Mouse (Mus musculus): ENCODE measurements around the gene Pdgfa. TPM values are rescaled to one million over a fixed set of nuclear protein-coding genes. Genes with fewer than 3 reads are reported as not detected.

The Pdgfa gene
- polyA plus RNA-seq, 1 experiment from 2014 or later: 3.3 TPM

DNA sequence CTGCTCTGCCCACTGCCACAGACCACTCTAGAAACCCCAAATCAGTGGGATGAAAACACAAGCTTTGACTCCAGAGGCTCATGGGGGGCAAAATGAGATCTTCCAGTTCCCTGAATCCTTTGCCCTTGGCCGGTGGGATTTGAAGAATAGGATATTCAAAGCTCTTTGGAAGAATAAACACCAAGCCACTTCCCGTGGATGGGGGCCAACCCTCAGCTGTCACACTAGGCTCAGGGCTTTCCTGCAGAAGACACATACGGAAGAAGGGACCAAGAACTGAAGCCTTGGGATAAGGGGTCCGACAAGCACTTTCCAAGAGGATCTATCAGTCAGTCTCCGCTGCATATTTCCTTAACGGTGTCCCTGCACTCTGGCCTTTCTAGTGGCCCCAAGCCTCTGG, 48.0 kb downstream of the Pdgfa start:
- Histone ChIP-seq H3K9me3 (ENCODE audit: control insufficient read depth, low read length) (no peaks in the 10 kb centered on the region), H3K27ac (ENCODE audit: low read depth, low read length) (no peak overlapping the region), H3K4me1 (ENCODE audit: control insufficient read depth, insufficient read depth, low read length) (peaks cover 9% of the 10 kb centered on the region; the same call in 1 of the 2 replicates), H3K36me3 (ENCODE audit: control insufficient read depth, insufficient read depth, low read length) (no peaks in the 10 kb centered on the region), H3K27me3 (ENCODE audit: control insufficient read depth, insufficient read depth, low read length) (no peaks in the 10 kb centered on the region), H3K9ac (ENCODE audit: low read length) (no peak overlapping the region), H3K4me2 (no peak overlapping the region), H3K4me3 (ENCODE audit: low read depth, low read length) (no peak overlapping the region)
- 86% methylated on average over 6 of the region's 6 CpGs for WGBS
- ATAC-seq (ENCODE audit: low FRiP score) (no peak), DNase-seq (ENCODE audit: low spot score, missing footprints) (no peak)

DNA sequence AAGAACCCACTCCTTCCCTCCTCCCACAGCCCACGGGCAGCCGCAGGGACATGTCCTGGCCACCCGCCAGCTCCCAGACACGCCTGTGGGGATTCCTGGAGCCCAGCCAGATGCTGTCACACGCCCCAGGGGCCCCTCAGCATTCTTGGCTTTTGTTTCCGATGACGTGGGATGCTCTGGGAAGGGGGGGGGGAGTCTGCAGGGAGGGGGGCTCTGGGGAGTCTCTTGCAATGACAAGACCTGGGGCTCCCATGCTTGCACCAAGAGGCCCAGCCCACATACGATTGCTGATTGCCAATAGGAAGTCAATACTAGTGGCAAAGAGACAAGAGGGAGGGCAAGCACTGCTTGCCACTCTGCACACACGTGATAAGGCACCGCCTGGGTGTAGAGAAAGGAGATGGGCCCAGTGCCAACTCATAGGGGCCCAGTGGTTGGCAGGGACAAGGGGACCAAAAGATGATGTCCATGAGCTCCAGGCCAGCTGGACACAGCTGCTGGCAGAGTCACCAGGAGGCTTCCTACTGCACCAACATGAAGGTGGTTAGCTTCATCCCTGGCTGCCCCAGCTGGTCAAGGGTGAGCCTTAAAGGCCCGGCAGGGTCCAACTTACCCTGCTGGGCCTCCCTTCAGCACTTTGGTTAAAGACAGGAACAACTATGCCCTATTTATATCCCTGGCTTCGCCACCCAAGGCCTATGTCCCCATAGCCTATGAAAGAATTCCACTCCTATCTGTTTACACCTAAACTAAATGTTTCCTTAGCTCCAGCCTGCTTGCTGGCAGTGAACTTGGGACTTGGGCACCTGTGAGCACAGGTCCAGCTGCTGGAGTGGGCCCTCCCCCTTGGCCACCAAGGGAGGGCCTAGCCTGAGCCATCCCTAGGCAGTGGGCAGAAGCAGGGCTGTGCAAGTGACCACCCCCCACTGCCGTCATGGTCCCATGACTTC, 48.9 kb downstream of the Pdgfa start:
- Histone ChIP-seq H3K4me2 (no peak overlapping the region), H3K4me1 (ENCODE audit: control insufficient read depth, insufficient read depth, low read length) (peaks cover 9% of the 10 kb centered on the region; the same call in 1 of the 2 replicates), H3K9me3 (ENCODE audit: control insufficient read depth, low read length) (no peaks in the 10 kb centered on the region), H3K27ac (ENCODE audit: low read depth, low read length) (no peak overlapping the region), H3K36me3 (ENCODE audit: control insufficient read depth, insufficient read depth, low read length) (no peaks in the 10 kb centered on the region), H3K9ac (ENCODE audit: low read length) (no peak overlapping the region), H3K4me3 (ENCODE audit: low read depth, low read length) (no peak overlapping the region), H3K27me3 (ENCODE audit: control insufficient read depth, insufficient read depth, low read length) (no peaks in the 10 kb centered on the region)
- DNase-seq (ENCODE audit: low spot score, missing footprints): no peak
- WGBS: 50% methylated on average over 13 of the region's 13 CpGs
- ATAC-seq (ENCODE audit: low FRiP score): no peak

DNA sequence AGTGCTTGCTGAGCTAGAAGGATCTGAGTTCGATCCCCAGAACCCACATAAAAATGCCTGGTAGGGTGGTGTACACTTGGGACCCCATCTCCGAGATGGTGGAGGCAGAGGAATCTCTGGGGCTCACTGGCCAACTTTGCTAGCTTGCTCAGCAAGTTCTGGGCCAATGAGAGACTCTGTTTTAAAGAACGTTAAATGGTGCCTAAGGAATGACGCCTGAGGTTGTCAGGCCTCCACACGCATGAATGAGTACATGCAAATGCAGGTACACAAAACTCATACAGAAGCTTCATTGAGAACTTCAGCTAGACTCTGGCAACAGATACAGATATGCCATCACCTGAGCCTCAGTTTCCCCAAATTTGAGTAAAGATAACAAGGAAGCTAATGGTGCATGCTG, 49.7 kb downstream of the Pdgfa start:
- H3K9ac ChIP-seq (ENCODE audit: low read length): no peak overlapping the region
- no peak for DNase-seq (ENCODE audit: low spot score, missing footprints)
- 85% methylated on average over 5 of the region's 5 CpGs for WGBS
- H3K36me3 ChIP-seq (ENCODE audit: control insufficient read depth, insufficient read depth, low read length): no peaks in the 10 kb centered on the region
- H3K9me3 ChIP-seq (ENCODE audit: control insufficient read depth, low read length): no peaks in the 10 kb centered on the region
- H3K4me2 ChIP-seq: no peak overlapping the region
- no peaks in the 10 kb centered on the region for H3K27me3 ChIP-seq (ENCODE audit: control insufficient read depth, insufficient read depth, low read length)
- no peak overlapping the region for H3K27ac ChIP-seq (ENCODE audit: low read depth, low read length)
- no peak overlapping the region for H3K4me3 ChIP-seq (ENCODE audit: low read depth, low read length)
- no peak for ATAC-seq (ENCODE audit: low FRiP score)
- H3K4me1 ChIP-seq (ENCODE audit: control insufficient read depth, insufficient read depth, low read length): peaks cover 9% of the 10 kb centered on the region; the same call in 1 of the 2 replicates

DNA sequence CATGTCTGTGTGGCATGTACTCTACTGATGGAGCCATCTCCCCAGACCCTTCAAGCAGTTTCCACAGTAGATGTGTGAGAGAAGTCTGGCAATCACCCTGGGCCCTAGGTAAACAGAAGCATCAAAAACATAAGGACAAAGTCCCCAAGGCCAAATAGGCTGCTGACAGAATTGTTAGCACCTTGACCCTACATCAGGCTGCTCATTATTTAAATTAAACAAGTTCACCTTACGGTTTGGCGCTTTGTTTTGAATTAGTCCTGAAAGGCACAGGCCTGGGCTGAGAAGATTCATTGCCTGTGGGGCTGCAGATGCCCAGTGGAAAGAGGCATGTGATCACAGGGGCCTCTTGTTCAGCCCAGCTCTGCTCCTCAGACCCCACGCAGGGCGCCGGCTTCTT, 50.2 kb downstream of the Pdgfa start:
- H3K9me3 ChIP-seq (ENCODE audit: control insufficient read depth, low read length): no peaks in the 10 kb centered on the region
- H3K4me2 ChIP-seq: no peak overlapping the region
- H3K27me3 ChIP-seq (ENCODE audit: control insufficient read depth, insufficient read depth, low read length): no peaks in the 10 kb centered on the region
- ATAC-seq (ENCODE audit: low FRiP score) (no peak), DNase-seq (ENCODE audit: low spot score, missing footprints) (peak; percentile 72)
- no peak overlapping the region for H3K4me3 ChIP-seq (ENCODE audit: low read depth, low read length)
- H3K36me3 ChIP-seq (ENCODE audit: control insufficient read depth, insufficient read depth, low read length): no peaks in the 10 kb centered on the region
- H3K9ac ChIP-seq (ENCODE audit: low read length): no peak overlapping the region
- 85% methylated on average over 5 of the region's 5 CpGs for WGBS
- peaks cover 9% of the 10 kb centered on the region; the same call in 1 of the 2 replicates for H3K4me1 ChIP-seq (ENCODE audit: control insufficient read depth, insufficient read depth, low read length)
- H3K27ac ChIP-seq (ENCODE audit: low read depth, low read length): no peak overlapping the region

DNA sequence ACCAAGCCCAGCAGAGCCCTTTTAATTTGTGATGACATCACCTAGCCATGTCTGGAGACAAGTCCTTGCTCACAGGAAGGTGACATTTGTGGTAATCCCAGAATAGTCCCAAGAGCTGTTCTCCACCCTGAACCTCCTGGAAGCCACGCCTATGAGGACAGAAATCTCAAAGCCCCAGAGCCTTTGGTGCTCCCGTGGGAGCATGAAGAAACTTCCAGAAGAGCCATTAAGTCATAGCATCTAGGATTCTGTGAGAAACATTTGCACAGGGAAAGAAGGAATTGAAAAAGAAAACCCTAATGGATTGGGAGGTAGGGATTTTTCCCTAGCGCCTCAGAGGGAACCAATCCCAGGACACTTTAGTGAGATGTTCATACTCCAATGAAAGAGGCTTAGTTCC, 52.2 kb downstream of the Pdgfa start:
- 90% methylated on average over 3 of the region's 3 CpGs for WGBS
- H3K4me1 ChIP-seq (ENCODE audit: control insufficient read depth, insufficient read depth, low read length): peaks cover 9% of the 10 kb centered on the region; the same call in 1 of the 2 replicates
- H3K9ac ChIP-seq (ENCODE audit: low read length): no peak overlapping the region
- no peak overlapping the region for H3K4me3 ChIP-seq (ENCODE audit: low read depth, low read length)
- H3K27me3 ChIP-seq (ENCODE audit: control insufficient read depth, insufficient read depth, low read length): no peaks in the 10 kb centered on the region
- H3K9me3 ChIP-seq (ENCODE audit: control insufficient read depth, low read length): no peaks in the 10 kb centered on the region
- no peak for ATAC-seq (ENCODE audit: low FRiP score)
- H3K36me3 ChIP-seq (ENCODE audit: control insufficient read depth, insufficient read depth, low read length): no peaks in the 10 kb centered on the region
- no peak overlapping the region for H3K27ac ChIP-seq (ENCODE audit: low read depth, low read length)
- DNase-seq (ENCODE audit: low spot score, missing footprints): no peak
- H3K4me2 ChIP-seq: no peak overlapping the region

DNA sequence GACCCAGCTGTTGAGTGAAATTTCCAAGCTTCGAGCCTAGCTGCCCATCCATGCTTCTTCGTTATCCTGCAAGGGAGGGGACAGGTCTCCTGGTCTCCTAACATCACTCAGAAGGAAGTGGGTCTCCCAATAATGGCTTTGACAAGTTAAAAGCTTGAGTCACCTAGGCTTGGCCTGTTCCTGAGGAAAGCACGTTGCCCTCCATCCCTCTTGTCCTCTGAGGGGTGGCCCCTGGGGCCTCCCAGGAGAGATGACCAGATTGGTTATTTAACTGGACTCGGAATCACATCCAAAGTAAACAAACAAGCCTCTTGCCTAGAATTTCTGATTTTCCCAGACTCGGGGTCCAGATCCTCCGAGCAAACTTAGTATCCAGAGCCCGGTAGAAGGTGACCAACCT, 52.6 kb downstream of the Pdgfa start:
- Histone ChIP-seq H3K27me3 (ENCODE audit: control insufficient read depth, insufficient read depth, low read length) (no peaks in the 10 kb centered on the region), H3K9me3 (ENCODE audit: control insufficient read depth, low read length) (no peaks in the 10 kb centered on the region), H3K27ac (ENCODE audit: low read depth, low read length) (no peak overlapping the region), H3K9ac (ENCODE audit: low read length) (no peak overlapping the region), H3K4me2 (no peak overlapping the region), H3K4me3 (ENCODE audit: low read depth, low read length) (no peak overlapping the region), H3K36me3 (ENCODE audit: control insufficient read depth, insufficient read depth, low read length) (no peaks in the 10 kb centered on the region), H3K4me1 (ENCODE audit: control insufficient read depth, insufficient read depth, low read length) (peaks cover 9% of the 10 kb centered on the region; the same call in 1 of the 2 replicates)
- DNase-seq (ENCODE audit: low spot score, missing footprints) (no peak), ATAC-seq (ENCODE audit: low FRiP score) (no peak)
- WGBS: 89% methylated on average over 7 of the region's 7 CpGs

DNA sequence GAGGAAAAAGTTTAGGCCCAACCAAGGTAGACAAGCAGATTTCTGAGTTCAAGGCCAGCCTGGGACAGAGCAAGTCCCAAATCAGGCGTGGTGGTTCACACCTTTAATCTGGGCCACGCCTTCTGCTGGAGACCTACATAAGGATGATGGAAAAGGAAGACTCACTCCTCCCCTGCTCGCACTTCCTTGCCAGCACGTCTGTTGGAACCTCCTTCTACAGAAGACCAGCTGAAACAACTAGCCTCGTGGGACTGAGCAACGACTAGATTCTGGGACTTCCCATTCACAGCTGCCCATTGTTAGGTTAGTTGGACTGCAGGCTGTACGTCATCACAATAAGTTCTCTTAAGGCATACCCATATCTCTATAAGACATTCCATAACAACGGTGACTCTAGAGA, 55.3 kb downstream of the Pdgfa start:
- Histone ChIP-seq H3K9me3 (ENCODE audit: control insufficient read depth, low read length) (no peaks in the 10 kb centered on the region), H3K4me1 (ENCODE audit: control insufficient read depth, insufficient read depth, low read length) (no peaks in the 10 kb centered on the region), H3K36me3 (ENCODE audit: control insufficient read depth, insufficient read depth, low read length) (no peaks in the 10 kb centered on the region), H3K4me3 (ENCODE audit: low read depth, low read length) (no peak overlapping the region), H3K27me3 (ENCODE audit: control insufficient read depth, insufficient read depth, low read length) (no peaks in the 10 kb centered on the region), H3K27ac (ENCODE audit: low read depth, low read length) (no peak overlapping the region), H3K4me2 (no peak overlapping the region), H3K9ac (ENCODE audit: low read length) (no peak overlapping the region)
- ATAC-seq (ENCODE audit: low FRiP score) (no peak), DNase-seq (ENCODE audit: low spot score, missing footprints) (peak; percentile 28)
- 83% methylated on average over 8 of the region's 8 CpGs for WGBS

DNA sequence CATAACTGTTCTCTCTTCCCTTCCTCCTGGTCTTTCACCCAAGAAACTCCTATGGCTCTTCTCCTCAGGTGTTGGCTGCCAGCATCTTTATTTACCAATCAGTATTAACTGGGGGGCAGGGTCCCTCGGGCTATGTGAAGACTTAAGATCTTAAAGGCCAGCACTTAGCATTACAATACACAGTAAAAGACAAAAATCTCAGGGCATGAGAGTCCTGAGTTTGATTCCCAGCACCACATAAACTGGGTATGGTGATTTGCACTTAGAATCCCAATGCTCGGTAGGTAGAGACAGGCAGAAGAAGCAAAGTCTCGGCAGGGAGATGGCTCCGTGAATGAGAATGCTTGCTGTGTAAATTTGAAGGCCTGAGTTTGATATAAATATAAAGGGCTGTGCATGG, 56.6 kb downstream of the Pdgfa start:
- Histone ChIP-seq H3K36me3 (ENCODE audit: control insufficient read depth, insufficient read depth, low read length) (no peaks in the 10 kb centered on the region), H3K27ac (ENCODE audit: low read depth, low read length) (no peak overlapping the region), H3K9ac (ENCODE audit: low read length) (no peak overlapping the region), H3K27me3 (ENCODE audit: control insufficient read depth, insufficient read depth, low read length) (no peaks in the 10 kb centered on the region), H3K9me3 (ENCODE audit: control insufficient read depth, low read length) (no peaks in the 10 kb centered on the region), H3K4me2 (no peak overlapping the region), H3K4me3 (ENCODE audit: low read depth, low read length) (no peak overlapping the region), H3K4me1 (ENCODE audit: control insufficient read depth, insufficient read depth, low read length) (no peaks in the 10 kb centered on the region)
- no peak for ATAC-seq (ENCODE audit: low FRiP score)
- DNase-seq (ENCODE audit: low spot score, missing footprints): no peak
- WGBS: 83% methylated on average over 4 of the region's 4 CpGs

DNA sequence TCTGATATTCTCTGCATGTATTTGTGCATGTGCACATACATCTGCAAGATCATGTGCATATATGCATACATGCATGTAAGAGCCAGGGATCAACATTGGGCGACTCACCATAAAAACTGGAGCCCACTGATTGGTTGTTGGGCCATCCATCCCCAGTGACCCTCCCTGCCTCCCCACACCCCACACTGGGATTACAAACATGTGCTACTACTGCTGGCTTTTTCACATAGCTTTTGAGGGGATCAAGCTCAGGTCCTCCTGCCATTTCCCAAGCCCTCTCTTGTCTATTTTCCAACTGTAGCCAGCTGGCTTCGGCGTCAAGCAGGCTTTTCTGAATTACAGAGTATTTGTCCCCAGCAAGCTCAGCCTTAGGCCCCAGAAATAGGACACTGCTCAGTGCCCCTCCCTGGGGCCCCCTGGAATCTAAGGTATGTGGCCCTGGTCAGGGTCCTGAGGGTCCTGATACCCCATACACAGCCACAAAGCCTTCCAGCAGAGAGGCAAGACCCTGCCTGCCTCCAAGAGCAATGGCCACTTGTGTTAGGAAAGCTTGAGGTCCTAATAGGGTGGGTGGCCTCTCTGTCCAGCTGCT, 58.5 kb downstream of the Pdgfa start:
- H3K9me3 ChIP-seq (ENCODE audit: control insufficient read depth, low read length): no peaks in the 10 kb centered on the region
- DNase-seq (ENCODE audit: low spot score, missing footprints) (peak; percentile 78), ATAC-seq (ENCODE audit: low FRiP score) (no peak)
- no peak overlapping the region for H3K4me3 ChIP-seq (ENCODE audit: low read depth, low read length)
- H3K36me3 ChIP-seq (ENCODE audit: control insufficient read depth, insufficient read depth, low read length): no peaks in the 10 kb centered on the region
- WGBS: 68% methylated on average over 3 of the region's 3 CpGs
- H3K4me2 ChIP-seq: no peak overlapping the region
- no peak overlapping the region for H3K9ac ChIP-seq (ENCODE audit: low read length)
- no peak overlapping the region for H3K27ac ChIP-seq (ENCODE audit: low read depth, low read length)
- H3K4me1 ChIP-seq (ENCODE audit: control insufficient read depth, insufficient read depth, low read length): no peaks in the 10 kb centered on the region
- no peaks in the 10 kb centered on the region for H3K27me3 ChIP-seq (ENCODE audit: control insufficient read depth, insufficient read depth, low read length)

All from midbrain, embryonic 11.5 days (tissue).